Mouse (Mus musculus): Measurements from ENCODE around the gene Saxo1. TPM values are rescaled to one million over a fixed set of nuclear protein-coding genes. Genes with fewer than 3 reads are reported as not detected.
A peak's percentile ranks its signal among the peaks of the same experiment; 100 is the strongest.

The Saxo1 gene
- total and polyA plus RNA-seq, 3 experiments: not detected

GRCm38 (mm10) chr4:86489128-86489527, 69.0 kb downstream of the Saxo1 start:
- H3K27ac ChIP-seq (ENCODE audit: insufficient read depth, low read depth): no peak overlapping the region
- TF ChIP-seq SMC3 (IDR thresholded peaks at IDR 0.05; ENCODE audit: low read depth, low read length): no peak
- no peak for TF ChIP-seq USF1 (IDR thresholded peaks at IDR 0.05; ENCODE audit: low read depth, low read length)
- H3K4me3 ChIP-seq (replicated peaks in 1 of 3; ENCODE audit: low read depth in 2 of 3, low read length in 2 of 3, poor library complexity in 1 of 3): no peak overlapping the region
- no peaks in the 10 kb centered on the region for H3K27me3 ChIP-seq (replicated peaks)
- no peaks in the 10 kb centered on the region for H3K9me3 ChIP-seq (replicated peaks; ENCODE audit: low read length)
- H3K4me2 ChIP-seq (ENCODE audit: insufficient read depth, low read depth, poor library complexity, severe bottlenecking): no peak overlapping the region
- H3K79me2 ChIP-seq (replicated peaks; ENCODE audit: control insufficient read depth, extremely low read depth, insufficient read depth, poor library complexity, severe bottlenecking): no peaks in the 10 kb centered on the region
- dilution Hi-C loops (cut with MboI; ENCODE audit: extremely low pct_ligation_motif_present, extremely low pct_unique_long_range_greater_than_20kb, low sequenced_read_pairs): no loop called here
- H3K36me3 ChIP-seq (replicated peaks in 1 of 2; ENCODE audit: control insufficient read depth in 1 of 2, insufficient read depth in 1 of 2, low read length in 1 of 2): no peaks in the 10 kb centered on the region
- H3K9ac ChIP-seq (ENCODE audit: insufficient read depth, low read depth): no peak overlapping the region
- in situ Hi-C loops (cut with MboI; ENCODE audit: low pct_ligation_motif_present, low pct_unique_long_range_greater_than_20kb, low sequenced_read_pairs): no loop called here
- H3K4me1 ChIP-seq (ENCODE audit: control insufficient read depth in 1 of 2, insufficient read depth in 2 of 2): peaks cover 0 to 4% of the 10 kb centered on the region in 2 experiments; a peak in 1 of 4 replicates
- no peak for DNase-seq (ENCODE audit: extremely low read depth)

DNA sequence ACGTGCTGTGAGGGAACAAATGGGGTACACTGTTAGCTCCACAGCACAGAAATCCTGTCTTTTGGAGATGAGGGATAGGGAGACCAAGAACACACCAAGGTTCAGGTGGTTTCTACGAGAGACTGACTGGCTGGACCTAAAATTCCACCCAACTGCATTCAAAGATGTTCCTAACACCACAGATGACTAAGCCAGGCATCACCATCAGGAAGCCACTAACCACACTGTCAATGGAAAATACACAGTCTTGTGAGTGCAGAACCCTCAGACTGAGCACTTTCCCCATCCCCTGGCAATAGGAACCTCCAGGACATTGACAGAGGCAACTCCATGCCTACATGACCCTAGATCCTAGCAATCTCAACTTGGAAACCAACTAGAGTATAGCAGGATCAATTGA, 71.2 kb downstream of the Saxo1 start:
- Histone ChIP-seq H3K36me3 (replicated peaks in 1 of 2; ENCODE audit: control insufficient read depth in 1 of 2, insufficient read depth in 1 of 2, low read length in 1 of 2) (no peaks in the 10 kb centered on the region), H3K79me2 (replicated peaks; ENCODE audit: control insufficient read depth, extremely low read depth, insufficient read depth, poor library complexity, severe bottlenecking) (no peaks in the 10 kb centered on the region), H3K4me1 (ENCODE audit: control insufficient read depth in 1 of 2, insufficient read depth in 2 of 2) (peaks cover 0 to 4% of the 10 kb centered on the region in 2 experiments; a peak in 1 of 4 replicates), H3K27ac (ENCODE audit: insufficient read depth, low read depth) (no peak overlapping the region), H3K4me3 (replicated peaks in 1 of 3; ENCODE audit: low read depth in 2 of 3, low read length in 2 of 3, poor library complexity in 1 of 3) (no peak overlapping the region), H3K27me3 (replicated peaks) (no peaks in the 10 kb centered on the region), H3K9ac (ENCODE audit: insufficient read depth, low read depth) (no peak overlapping the region), H3K9me3 (replicated peaks; ENCODE audit: low read length) (no peaks in the 10 kb centered on the region), H3K4me2 (ENCODE audit: insufficient read depth, low read depth, poor library complexity, severe bottlenecking) (no peak overlapping the region)
- DNase-seq (ENCODE audit: extremely low read depth): peak; percentile 13
- dilution Hi-C loops (cut with MboI; ENCODE audit: extremely low pct_ligation_motif_present, extremely low pct_unique_long_range_greater_than_20kb, low sequenced_read_pairs): no loop called here
- in situ Hi-C loops (cut with MboI; ENCODE audit: low pct_ligation_motif_present, low pct_unique_long_range_greater_than_20kb, low sequenced_read_pairs): no loop called here
- TF ChIP-seq SMC3 (IDR thresholded peaks at IDR 0.05; ENCODE audit: low read depth, low read length) (no peak), MAX (IDR thresholded peaks at IDR 0.05; ENCODE audit: low read length) (no peak), MXI1 (IDR thresholded peaks at IDR 0.05; ENCODE audit: low read depth, low read length) (no peak), MAFK (IDR thresholded peaks at IDR 0.05; ENCODE audit: insufficient replicate concordance, low read length) (no peak), ETS1 (conservative IDR thresholded peaks at IDR 0.05; ENCODE audit: low read depth, low read length) (no peak), HCFC1 (IDR thresholded peaks at IDR 0.05; ENCODE audit: low read depth, low read length) (no peak), NRF1 (IDR thresholded peaks at IDR 0.05; ENCODE audit: low read depth, low read length) (no peak), RAD21 (IDR thresholded peaks at IDR 0.05; ENCODE audit: low read depth, low read length) (no peak), EP300 (IDR thresholded peaks at IDR 0.05; ENCODE audit: low read length) (no peak), MYC (IDR thresholded peaks at IDR 0.05; ENCODE audit: low read depth, low read length) (no peak), USF2 (conservative IDR thresholded peaks at IDR 0.05; ENCODE audit: low read depth, low read length) (no peak), CHD2 (IDR thresholded peaks at IDR 0.05; ENCODE audit: low read length) (no peak), KAT2A (IDR thresholded peaks at IDR 0.05; ENCODE audit: insufficient replicate concordance, low read length) (no peak)

- DNase-seq (ENCODE audit: extremely low read depth): no peak
- dilution Hi-C loops (cut with MboI; ENCODE audit: extremely low pct_ligation_motif_present, extremely low pct_unique_long_range_greater_than_20kb, low sequenced_read_pairs): no loop called here
- no peak for TF ChIP-seq JUN (IDR thresholded peaks at IDR 0.05; ENCODE audit: insufficient read depth, low read depth, low read length)
- no peak for TF ChIP-seq MYC (IDR thresholded peaks at IDR 0.05; ENCODE audit: low read depth, low read length)
- no peak for TF ChIP-seq ZNF384 (IDR thresholded peaks at IDR 0.05; ENCODE audit: low read depth, low read length)
- peaks cover 0 to 4% of the 10 kb centered on the region in 2 experiments; a peak in 1 of 4 replicates for H3K4me1 ChIP-seq (ENCODE audit: control insufficient read depth in 1 of 2, insufficient read depth in 2 of 2)
- H3K9me3 ChIP-seq (replicated peaks; ENCODE audit: low read length): no peaks in the 10 kb centered on the region
- no peak overlapping the region for H3K9ac ChIP-seq (ENCODE audit: insufficient read depth, low read depth)
- in situ Hi-C loops (cut with MboI; ENCODE audit: low pct_ligation_motif_present, low pct_unique_long_range_greater_than_20kb, low sequenced_read_pairs): no loop called here
- H3K4me2 ChIP-seq (ENCODE audit: insufficient read depth, low read depth, poor library complexity, severe bottlenecking): no peak overlapping the region
- H3K27me3 ChIP-seq (replicated peaks): no peaks in the 10 kb centered on the region
- H3K27ac ChIP-seq (ENCODE audit: insufficient read depth, low read depth): no peak overlapping the region
- H3K4me3 ChIP-seq (replicated peaks in 1 of 3; ENCODE audit: low read depth in 2 of 3, low read length in 2 of 3, poor library complexity in 1 of 3): no peak overlapping the region
- no peaks in the 10 kb centered on the region for H3K36me3 ChIP-seq (replicated peaks in 1 of 2; ENCODE audit: control insufficient read depth in 1 of 2, insufficient read depth in 1 of 2, low read length in 1 of 2)
- H3K79me2 ChIP-seq (replicated peaks; ENCODE audit: control insufficient read depth, extremely low read depth, insufficient read depth, poor library complexity, severe bottlenecking): no peaks in the 10 kb centered on the region
Observed at GRCm38 (mm10) chr4:86486491-86486890, 71.6 kb downstream of the Saxo1 start.

All from CH12.LX (cell line).